Mouse (Mus musculus) E14TG2a.4 (cell line): ENCODE results near the gene Itga6.

Experiments used
- NANOG ChIP-seq: IDR thresholded peaks from 2 replicates; pipeline ENCODE4 v1.6.1; 2014; ENCODE audit warnings: borderline replicate concordance, low read length, mixed read lengths
- POU5F1 ChIP-seq: IDR thresholded peaks from 2 replicates; pipeline ENCODE4 v1.6.1; 2014; ENCODE audit warnings: low read length, borderline replicate concordance

DNA sequence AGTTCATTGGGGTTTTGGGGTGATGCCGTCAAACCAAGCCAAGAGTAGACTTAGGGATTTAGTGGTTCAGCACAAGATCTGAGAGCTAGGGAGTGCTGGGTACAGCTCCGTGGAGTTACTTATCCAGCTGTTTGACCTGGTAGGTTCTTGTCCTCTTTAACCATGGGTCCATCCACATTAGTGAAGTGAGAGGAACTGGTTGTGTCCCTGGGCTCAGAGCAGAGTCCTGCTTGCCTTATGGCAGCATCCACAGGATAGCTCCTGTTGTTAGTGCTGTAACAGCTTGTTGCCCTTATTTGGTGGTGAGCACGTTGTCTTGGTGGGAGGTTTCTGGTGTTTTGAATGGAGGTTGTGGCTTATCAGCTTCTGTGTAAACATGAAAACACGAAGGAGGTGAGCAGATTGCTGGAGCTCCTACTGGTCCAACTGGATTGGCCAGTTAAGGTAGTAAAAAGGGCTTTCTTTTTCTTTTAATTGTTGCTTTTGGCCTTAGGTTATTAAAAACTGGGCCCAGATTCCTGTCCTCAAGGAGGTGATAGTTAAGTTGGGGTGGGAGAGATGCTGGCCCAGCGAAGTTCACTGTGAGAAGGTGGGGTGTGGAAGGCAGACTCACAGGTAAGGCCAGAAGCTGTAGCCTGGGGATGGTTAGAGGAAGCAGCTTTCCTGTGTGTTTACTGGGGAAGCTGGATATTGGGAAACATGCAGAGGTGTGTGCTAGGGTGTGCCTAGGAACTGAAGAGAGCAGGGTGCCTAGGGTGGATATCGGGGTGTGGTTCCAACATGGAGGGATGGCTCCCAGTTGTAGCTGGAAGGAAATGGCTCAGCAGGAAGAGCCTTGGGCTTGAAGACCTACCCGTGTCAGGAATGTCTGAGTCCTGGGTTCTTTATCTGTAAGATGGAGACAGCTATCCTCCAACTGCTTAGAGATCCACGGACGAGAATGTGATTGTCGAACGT is 60.5 kb downstream of the Itga6 start:
- TF ChIP-seq NANOG: no peak
- TF ChIP-seq POU5F1: no peak
